ENCODE assay signal across 26 mouse cellular contexts in genomic region chr5:105677071-105677470, GRCm38 (mm10). TPM values are rescaled to one million over a fixed set of nuclear protein-coding genes. Genes with fewer than 3 reads are reported as not detected.
A peak's percentile ranks its signal among the peaks of the same experiment; 100 is the strongest.
DNase-seq lines count a peak whose midpoint lies in the region; ATAC-seq lines count a peak whose summit lies in the region.
"Had no signal": no experiment of that assay in that cellular context is flagged by ENCODE, and none has a peak within 500 bp of the region (broad histone marks: within the 10 kb centered on the region; RNA-seq: fewer than 3 reads in every experiment).

No protein-coding gene starts in this region.

- peaks cover 29% of the 10 kb centered on the region for H3K4me1 ChIP-seq in heart, embryonic 12.5 days (replicated peaks)
- peaks cover 22% of the 10 kb centered on the region for H3K4me1 ChIP-seq in heart, embryonic 15.5 days (replicated peaks)
- H3K4me1 ChIP-seq in megakaryocyte, embryonic 14.5 days = peaks cover 53% of the 10 kb centered on the region
- H3K4me1 ChIP-seq: liver, embryonic 12.5 days had no signal

- no peaks in the 10 kb centered on the region for H3K36me3 ChIP-seq in heart, embryonic 12.5 days
- H3K36me3 ChIP-seq in heart, embryonic 15.5 days = no peaks in the 10 kb centered on the region
- H3K36me3 ChIP-seq in megakaryocyte, embryonic 14.5 days (replicated peaks; ENCODE audit: low read length) = no peaks in the 10 kb centered on the region
- H3K36me3 ChIP-seq: hindbrain, embryonic 12.5 days; limb, embryonic 13.5 days; liver, embryonic 12.5 days; midbrain, embryonic 13.5 days; neural tube, embryonic 12.5 days had no signal

- no peaks in the 10 kb centered on the region for H3K9me3 ChIP-seq in heart, embryonic 12.5 days (replicated peaks)
- H3K9me3 ChIP-seq in heart, embryonic 15.5 days (replicated peaks) = no peaks in the 10 kb centered on the region
- no peaks in the 10 kb centered on the region for H3K9me3 ChIP-seq in megakaryocyte, embryonic 14.5 days
- H3K9me3 ChIP-seq: hindbrain, embryonic 12.5 days; limb, embryonic 13.5 days; liver, embryonic 12.5 days; midbrain, embryonic 13.5 days; neural tube, embryonic 12.5 days had no signal

- no peaks in the 10 kb centered on the region for H3K27me3 ChIP-seq in heart, embryonic 12.5 days (replicated peaks)
- H3K27me3 ChIP-seq in heart, embryonic 15.5 days = no peaks in the 10 kb centered on the region
- H3K27me3 ChIP-seq in megakaryocyte, embryonic 14.5 days (replicated peaks) = peaks cover 2% of the 10 kb centered on the region
- H3K27me3 ChIP-seq: hindbrain, embryonic 12.5 days; limb, embryonic 13.5 days; liver, embryonic 12.5 days; midbrain, embryonic 13.5 days; neural tube, embryonic 12.5 days had no signal

- no peak overlapping the region for H3K4me2 ChIP-seq in heart, embryonic 12.5 days
- H3K4me2 ChIP-seq in heart, embryonic 15.5 days = no peak overlapping the region
- H3K4me2 ChIP-seq: hindbrain, embryonic 12.5 days; limb, embryonic 13.5 days; liver, embryonic 12.5 days; midbrain, embryonic 13.5 days; neural tube, embryonic 12.5 days had no signal

- peak; percentile 13 for DNase-seq in gastrocnemius, adult 18-20 months (ENCODE audit: low spot score)
- DNase-seq in gastrocnemius, postnatal 25 days = no peak
- DNase-seq in heart, postnatal 14 days = no peak
- no peak for DNase-seq in cerebellum, adult 9-10 months
- DNase-seq in natural killer cell, adult 2 months (ENCODE audit: low spot score in 2 of 2) = no peak
- DNase-seq: adrenal gland, postnatal 10 days; cerebellum, adult 2 months; cerebellum, postnatal 36 days; embryo, embryonic 11 days; kidney, adult 11 months; kidney, postnatal 4 days; lung, adult 18-20 months; lung, postnatal 10 days; right cerebral cortex, postnatal 14 days; spleen, adult 18-20 months had no signal

- no peak overlapping the region for H3K4me3 ChIP-seq in heart, embryonic 12.5 days
- no peak overlapping the region for H3K4me3 ChIP-seq in heart, embryonic 15.5 days
- H3K4me3 ChIP-seq in megakaryocyte, embryonic 14.5 days (replicated peaks) = peak overlapping the region; percentile 17
- H3K4me3 ChIP-seq: hindbrain, embryonic 12.5 days; limb, embryonic 13.5 days; liver, embryonic 12.5 days; midbrain, embryonic 13.5 days; neural tube, embryonic 12.5 days had no signal

- intact Hi-C loops in heart, postnatal 14 days (cut with DNase I) = no loop called here

- H3K9ac ChIP-seq in heart, embryonic 12.5 days = no peak overlapping the region
- no peak overlapping the region for H3K9ac ChIP-seq in heart, embryonic 15.5 days
- H3K9ac ChIP-seq: hindbrain, embryonic 12.5 days; limb, embryonic 13.5 days; liver, embryonic 12.5 days; midbrain, embryonic 13.5 days; neural tube, embryonic 12.5 days had no signal

- peak; percentile 64; the same call in 1 of the 2 replicates for ATAC-seq in heart, embryonic 12.5 days (ENCODE audit: insufficient number of reproducible peaks, low FRiP score)
- ATAC-seq in heart, embryonic 15.5 days (replicated peaks; ENCODE audit: insufficient number of reproducible peaks, insufficient read depth, low FRiP score, low read depth) = peak; percentile 64
- ATAC-seq: activated CD4-positive, CD25-positive, alpha-beta regulatory T cell, adult 4 months; CD4-positive, CD25-positive, alpha-beta regulatory T cell, adult 4 months; forebrain, embryonic 14.5 days; liver, embryonic 12.5 days; midbrain, embryonic 13.5 days had no signal

- WGBS in heart, embryonic 12.5 days = 61% methylated on average over 2 of the region's 2 CpGs
- WGBS in heart, embryonic 15.5 days = 61% methylated on average over 2 of the region's 2 CpGs

- peak overlapping the region; percentile 81 for H3K27ac ChIP-seq in heart, embryonic 12.5 days (ENCODE audit: poor library complexity, severe bottlenecking)
- peak overlapping the region; percentile 83 for H3K27ac ChIP-seq in heart, embryonic 15.5 days
- H3K27ac ChIP-seq: hindbrain, embryonic 12.5 days; limb, embryonic 13.5 days; liver, embryonic 12.5 days; midbrain, embryonic 13.5 days; neural tube, embryonic 12.5 days had no signal

RNA-seq across cellular contexts. Expression of gene Lrrc8d, which starts 22.7 kb away (rescaled TPM):
- total RNA-seq in gastrocnemius, adult 18-20 months (2021) = 1 to 10 TPM; 3.3 to 5.0 TPM
- 1 to 10 TPM; 4.5 to 4.7 TPM for total RNA-seq in gastrocnemius, postnatal 25 days (2021)
- 10.5 and 10.7 TPM in 2 replicates for polyA plus RNA-seq in heart, embryonic 12.5 days (2016; fragmentation: Nextera tagmentation; extraction: Ambion mirVana)
- total RNA-seq in heart, postnatal 14 days (2021) = 10 to 100 TPM; 11.6 to 14.9 TPM
- 7.4 and 9.1 TPM in 2 replicates for polyA plus RNA-seq in heart, embryonic 15.5 days (2015; fragmentation: Nextera tagmentation; extraction: Ambion mirVana)
- 13.5 and 27.0 TPM in 2 replicates for polyA plus RNA-seq in megakaryocyte, embryonic 14.5 days (2012; ENCODE audit: insufficient read depth, low replicate concordance)
